Mouse (Mus musculus) E14TG2a.4 (cell line): Measurements from ENCODE around the gene Ahnak2.

Experiments
- CTCF ChIP-seq: conservative IDR thresholded peaks from 2 replicates; pipeline ENCODE4 v1.5.1; 2014; ENCODE audit warnings: low read length
- NANOG ChIP-seq: IDR thresholded peaks from 2 replicates; pipeline ENCODE4 v1.6.1; 2014; ENCODE audit warnings: borderline replicate concordance, low read length, mixed read lengths

GRCm38 (mm10) chr12:112807796-112808195 is 5.3 kb upstream of the Ahnak2 start:
- TF ChIP-seq CTCF (no peak), NANOG (no peak)
